Mouse (Mus musculus) heart, adult 2 months (tissue): ENCODE measurements at regions not wholly inside any gene's neighbourhood (a gene's known extent, or its start where the extent isn't known, plus 50 kb on each side); places are given as distances from the start of the nearest gene placed in this dataset.

Source experiments
- CTCF ChIP-seq: fragments of 200-600 bp; IDR thresholded peaks from 2 replicates; pipeline ENCODE4 v1.8.1; 2022; ENCODE audit warnings: antibody characterized with exemption, mild to moderate bottlenecking, moderate library complexity
- POLR2A ChIP-seq: fragments of 200-500 bp; IDR thresholded peaks from 2 replicates; pipeline ENCODE4 v1.6.1; 2011; ENCODE audit warnings: mild to moderate bottlenecking, low read depth, low read length, control low read depth; ENCODE audit not compliant: insufficient read depth

- TF ChIP-seq POLR2A: no peak
- TF ChIP-seq CTCF: no peak
Measured at GRCm38 (mm10) chr5:116752096-116752495, 160.5 kb upstream of the Srrm4 start.
